Mouse (Mus musculus) olfactory bulb, adult 2 months (tissue): ENCODE results near the gene Slc41a2.

Experiments
- CTCF ChIP-seq: fragments of 200-500 bp; IDR thresholded peaks from 2 replicates; pipeline ENCODE4 v1.5.1; 2012; ENCODE audit warnings: low read depth, mild to moderate bottlenecking, low read length, moderate library complexity; ENCODE audit not compliant: insufficient read depth
- POLR2A ChIP-seq: fragments of 200-500 bp; IDR thresholded peaks from 2 replicates; pipeline ENCODE4 v1.6.1; 2012; ENCODE audit warnings: mild to moderate bottlenecking, low read depth, low read length, moderate library complexity; ENCODE audit not compliant: insufficient read depth

DNA sequence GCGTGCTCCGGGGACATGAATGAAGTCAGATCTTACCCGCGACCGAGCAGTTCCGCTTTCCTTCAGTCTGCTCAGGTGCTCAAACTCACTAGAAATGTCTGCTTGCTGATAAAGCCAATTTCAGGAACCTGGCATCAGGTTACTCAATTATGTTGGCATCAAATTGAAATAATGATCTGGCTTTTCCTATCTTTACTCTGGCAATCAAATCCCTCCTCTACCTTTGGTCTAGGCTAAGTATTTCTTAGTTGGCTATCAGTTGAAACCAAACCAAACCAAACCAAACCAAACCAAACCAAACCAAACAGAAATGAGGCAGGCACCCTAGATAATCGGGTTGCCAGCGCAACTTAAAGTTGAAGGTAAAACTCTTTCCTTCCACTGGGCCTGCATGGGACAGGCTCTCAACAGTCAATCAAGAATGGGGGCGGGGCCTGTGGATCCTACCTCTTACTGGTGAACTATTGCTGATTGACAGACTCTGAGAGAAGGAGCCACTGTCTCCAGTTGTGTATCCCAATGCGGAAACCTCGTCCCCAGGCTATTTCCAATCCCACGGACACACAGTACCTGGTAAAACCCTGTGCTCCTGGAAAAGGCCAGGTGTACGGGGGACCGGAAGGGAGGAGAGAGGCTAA lies 10.9 kb downstream of the Slc41a2 start:
- TF ChIP-seq CTCF, result no peak
- TF ChIP-seq POLR2A, result no peak
